Mouse (Mus musculus) bone marrow, adult 2 months (tissue): ENCODE measurements around the gene Asxl2. TPM values are rescaled to one million over a fixed set of nuclear protein-coding genes. Genes with fewer than 3 reads are reported as not detected.

Source experiments
- H3K27ac ChIP-seq: fragments of 200-500 bp; 2 replicates; pipeline ENCODE4 v1.5.1; 2012; ENCODE audit warnings: low read depth, mild to moderate bottlenecking, control low read depth, inconsistent platforms, low read length; ENCODE audit not compliant: control insufficient read depth, poor library complexity, insufficient read depth
- H3K4me1 ChIP-seq: fragments of 200-500 bp; 2 replicates; pipeline ENCODE4 v1.6.1; 2011; ENCODE audit warnings: low read length; ENCODE audit not compliant: control insufficient read depth, insufficient read depth
- H3K4me3 ChIP-seq: fragments of 200-500 bp; replicated peaks from 2 replicates; pipeline ENCODE3; 2011; ENCODE audit warnings: mild to moderate bottlenecking, low read depth, low read length, control low read depth; ENCODE audit not compliant: control insufficient read depth
- CTCF ChIP-seq: fragments of 200-500 bp; IDR thresholded peaks from 2 replicates; pipeline ENCODE4 v1.5.1; 2011; ENCODE audit warnings: low read length, control low read depth; ENCODE audit not compliant: control insufficient read depth, insufficient read depth
- POLR2A ChIP-seq: fragments of 200-500 bp; IDR thresholded peaks from 2 replicates; pipeline ENCODE4 v1.6.1; 2011; ENCODE audit warnings: low read depth, mild to moderate bottlenecking, control low read depth, low read length, borderline replicate concordance; ENCODE audit not compliant: control insufficient read depth
- WGBS: fragments of 180-500 bp; shearing (Covaris S2); methylation state at CpG from one replicate; pipeline ENCODE4 v1.1.7; 2018; 5-methylcytosine and 5-hydroxymethylcytosine counted together
- polyA plus RNA-seq: library from polyadenylated mRNA; stranded (reverse); fragments of >200 nt; gene quantifications from 2 replicates; pipeline ENCODE4 v1.2.4, GENCODE M21; 2011; ENCODE audit warnings: low replicate concordance; ENCODE audit not compliant: missing spikeins, insufficient read depth, insufficient read length

The Asxl2 gene
- polyA plus RNA-seq, 1 experiment, result 19.3 TPM

DNA sequence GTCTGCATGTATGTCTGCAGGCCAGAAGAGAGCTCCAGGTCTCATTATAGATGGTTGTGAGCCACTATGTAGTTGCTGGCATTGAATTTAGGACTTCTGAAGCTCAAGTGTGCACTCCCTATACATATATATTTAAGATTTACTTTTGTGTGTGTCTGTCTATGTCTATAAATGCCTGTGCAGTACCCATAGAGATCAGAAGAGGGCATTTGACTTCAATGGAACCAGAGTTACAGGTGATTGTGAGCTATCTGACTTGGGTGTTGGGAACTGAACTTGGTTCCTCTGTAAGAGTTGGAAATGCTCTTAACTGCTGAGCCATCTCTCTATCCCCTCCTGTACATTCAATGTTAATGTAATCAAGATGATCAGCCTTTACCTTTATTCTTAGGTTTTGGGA, 4.3 kb downstream of the Asxl2 start:
- Histone ChIP-seq H3K4me1 (peaks cover 3% of the 10 kb centered on the region), H3K4me3 (no peak overlapping the region), H3K27ac (no peak overlapping the region)
- TF ChIP-seq CTCF (no peak), POLR2A (no peak)

DNA sequence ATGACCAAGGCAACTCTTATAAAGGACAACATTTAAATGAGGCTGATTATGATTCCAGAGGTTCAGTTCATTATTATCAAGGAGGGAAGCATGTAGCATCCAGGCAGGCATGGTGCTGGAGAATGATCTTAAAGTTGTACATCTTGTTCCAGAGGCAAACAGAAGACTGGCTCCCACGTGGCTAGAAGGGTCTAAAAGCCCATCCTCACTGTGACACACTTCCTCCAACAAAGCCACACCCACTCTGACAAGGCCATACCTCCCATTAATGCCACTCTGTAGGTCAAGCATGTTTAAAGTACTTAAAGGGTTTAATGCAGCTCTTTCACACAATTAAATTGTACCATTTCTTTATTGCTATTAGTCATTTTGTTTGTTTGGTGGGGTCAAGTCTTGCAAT, 7.1 kb downstream of the Asxl2 start:
- Histone ChIP-seq H3K4me1 (peaks cover 3% of the 10 kb centered on the region), H3K4me3 (no peak overlapping the region), H3K27ac (no peak overlapping the region)
- TF ChIP-seq POLR2A (no peak), CTCF (no peak)
- 10% methylated on average over 1 of the region's 1 CpGs for WGBS

DNA sequence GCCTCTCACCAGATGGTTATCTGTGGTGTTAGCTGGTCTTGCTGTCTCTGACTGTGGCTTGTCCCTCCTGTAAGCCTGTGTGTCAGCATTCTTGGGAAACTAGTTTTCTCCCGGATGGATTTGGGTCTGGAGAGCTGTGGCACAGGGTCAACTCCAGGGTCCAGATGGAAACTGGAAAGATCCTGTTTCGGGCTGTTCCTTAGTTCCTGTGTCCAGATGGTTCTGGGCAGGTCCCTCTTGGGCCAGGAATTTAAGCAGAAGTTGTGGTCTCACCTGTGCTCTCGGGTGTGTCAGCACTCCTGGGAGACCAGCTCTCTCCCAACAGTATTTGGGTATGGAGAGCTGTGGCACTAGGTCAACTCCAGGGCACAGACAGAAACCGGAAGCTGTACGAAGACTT, 9.8 kb downstream of the Asxl2 start:
- TF ChIP-seq POLR2A (no peak), CTCF (no peak)
- H3K27ac ChIP-seq, result no peak overlapping the region
- 69% methylated on average over 5 of the region's 5 CpGs for WGBS
- H3K4me1 ChIP-seq, result peaks cover 3% of the 10 kb centered on the region
- H3K4me3 ChIP-seq, result no peak overlapping the region

DNA sequence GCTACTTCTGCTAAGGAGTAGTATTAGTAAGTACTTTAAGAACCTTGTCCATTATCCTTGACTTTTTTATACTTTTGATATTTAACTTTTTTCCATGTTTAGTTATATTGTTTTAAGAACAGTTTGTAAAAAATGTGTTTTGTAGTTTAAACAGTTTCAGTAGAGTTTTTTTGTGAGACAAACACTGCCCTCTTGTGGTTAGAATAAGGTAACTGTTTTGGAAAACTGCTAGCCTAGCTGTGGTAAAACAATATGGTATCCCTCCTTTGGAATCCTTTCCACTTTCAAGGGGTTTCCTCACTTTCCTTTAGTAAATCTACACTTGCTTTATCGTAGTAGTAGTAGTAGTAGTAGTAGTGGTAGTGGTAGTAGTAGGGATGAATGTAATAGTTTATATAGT, 11.2 kb downstream of the Asxl2 start:
- TF ChIP-seq CTCF (no peak), POLR2A (no peak)
- Histone ChIP-seq H3K4me1 (peaks cover 2% of the 10 kb centered on the region), H3K27ac (no peak overlapping the region), H3K4me3 (no peak overlapping the region)
- WGBS, result 77% methylated on average over 1 of the region's 1 CpGs

DNA sequence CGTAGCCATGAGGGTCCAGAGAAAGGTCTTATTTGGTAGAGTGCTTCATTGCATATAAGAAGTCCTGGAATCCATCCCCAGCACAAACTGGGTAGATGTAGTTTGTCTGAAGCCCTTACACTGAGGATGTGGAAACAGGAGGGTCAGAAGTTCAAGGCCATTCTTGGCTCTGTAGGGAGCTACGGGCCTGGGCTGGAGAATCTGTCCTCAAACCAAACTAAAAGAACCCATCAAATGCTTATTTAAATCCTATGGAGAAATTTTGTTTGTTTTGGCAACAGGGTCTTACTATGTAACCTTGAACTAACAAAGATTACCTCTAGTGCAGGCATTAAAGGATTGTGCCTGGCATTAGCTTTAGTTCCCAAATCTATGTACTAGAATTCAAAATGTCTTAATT, 14.3 kb downstream of the Asxl2 start:
- Histone ChIP-seq H3K27ac (no peak overlapping the region), H3K4me1 (no peaks in the 10 kb centered on the region; the same call in 1 of the 2 replicates), H3K4me3 (no peak overlapping the region)
- TF ChIP-seq POLR2A, result no peak
- TF ChIP-seq CTCF, result no peak
- 81% methylated on average over 2 of the region's 2 CpGs for WGBS

DNA sequence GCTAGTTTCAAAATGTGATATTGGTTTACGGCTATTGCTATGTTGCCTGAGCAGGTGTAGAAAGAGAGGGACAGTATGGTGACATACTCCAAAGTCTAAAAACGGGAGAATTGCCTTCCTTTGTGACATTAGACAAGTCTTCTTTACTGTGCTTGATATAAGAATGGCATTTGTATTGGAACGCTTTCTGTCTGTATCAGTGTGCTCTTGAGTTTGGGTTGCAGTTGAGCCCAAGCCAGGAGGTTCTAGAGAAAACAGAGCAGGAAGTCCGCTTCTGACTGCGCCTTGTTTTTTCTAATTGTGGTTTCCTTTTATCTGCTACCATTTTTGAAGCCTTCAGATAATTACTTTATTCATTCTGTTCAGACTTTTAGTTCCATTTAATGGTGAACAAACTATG, 14.7 kb downstream of the Asxl2 start:
- no peak for TF ChIP-seq POLR2A
- TF ChIP-seq CTCF, result no peak
- no peak overlapping the region for H3K27ac ChIP-seq
- WGBS, result 12% methylated on average over 5 of the region's 5 CpGs
- H3K4me3 ChIP-seq, result no peak overlapping the region
- no peaks in the 10 kb centered on the region; the same call in 1 of the 2 replicates for H3K4me1 ChIP-seq

DNA sequence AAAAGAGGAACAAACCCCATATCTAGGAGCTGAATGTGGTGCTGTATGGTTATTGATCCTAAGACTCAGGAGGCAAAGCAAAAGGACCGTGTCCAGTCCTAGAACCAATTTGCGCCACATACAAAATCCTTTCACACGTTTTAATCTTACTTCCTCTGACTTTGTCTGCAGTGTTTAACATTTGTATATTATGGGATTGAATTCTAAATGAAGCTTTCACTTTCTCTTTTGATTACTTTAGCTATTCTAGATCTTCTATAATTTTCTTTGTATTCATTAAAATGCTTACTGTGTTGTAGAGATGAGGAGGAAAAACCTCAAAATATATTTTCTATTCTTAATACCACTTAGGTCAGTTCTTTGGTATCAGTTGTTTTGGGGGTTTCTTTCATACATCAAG, 26.9 kb downstream of the Asxl2 start:
- no peak overlapping the region for H3K4me3 ChIP-seq
- no peak overlapping the region for H3K27ac ChIP-seq
- WGBS, result 49% methylated on average over 3 of the region's 3 CpGs
- no peaks in the 10 kb centered on the region; the same call in 1 of the 2 replicates for H3K4me1 ChIP-seq
- TF ChIP-seq CTCF, result no peak
- TF ChIP-seq POLR2A, result no peak

DNA sequence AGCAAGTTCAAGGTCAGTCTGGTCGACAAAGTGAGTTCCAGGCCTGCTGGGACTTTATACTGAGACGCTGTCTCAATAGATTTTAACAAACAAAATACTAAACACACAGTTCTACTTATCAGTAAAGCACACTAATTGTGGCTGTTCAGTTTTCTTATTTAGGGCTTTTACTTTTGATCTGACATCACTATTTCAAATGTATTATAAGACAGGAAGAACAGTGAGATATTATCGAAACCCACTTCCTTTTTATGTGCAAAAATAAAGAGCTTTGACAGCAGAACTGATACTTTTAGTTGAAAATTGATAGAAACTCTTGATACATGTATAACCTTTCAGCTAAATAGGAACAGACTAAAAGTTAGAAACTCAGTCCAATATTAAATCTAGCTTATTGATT, 36.4 kb downstream of the Asxl2 start:
- Histone ChIP-seq H3K4me1 (no peaks in the 10 kb centered on the region), H3K4me3 (no peak overlapping the region), H3K27ac (no peak overlapping the region)
- no peak for TF ChIP-seq POLR2A
- no peak for TF ChIP-seq CTCF
- WGBS, result 13% methylated on average over 3 of the region's 3 CpGs

DNA sequence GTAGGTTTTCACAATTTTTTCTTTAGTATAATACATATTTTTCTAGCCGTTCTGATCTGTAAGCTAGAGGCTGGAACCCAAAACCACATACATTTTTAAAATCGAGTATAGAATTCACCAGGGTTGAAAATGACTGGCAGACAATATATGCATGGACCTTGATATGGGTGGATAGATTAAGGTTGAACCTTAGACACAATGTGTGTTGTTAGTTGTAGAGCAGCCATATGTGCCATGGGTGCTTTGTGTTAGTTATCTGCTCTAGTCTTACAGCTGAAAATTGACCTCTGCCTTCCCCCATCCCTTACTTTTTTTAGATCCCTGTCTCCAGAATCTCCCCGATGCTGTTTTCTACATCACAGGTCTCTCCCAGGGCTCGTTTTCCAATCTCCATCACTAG, 73.0 kb downstream of the Asxl2 start:
- no peak overlapping the region for H3K4me3 ChIP-seq
- no peaks in the 10 kb centered on the region for H3K4me1 ChIP-seq
- TF ChIP-seq CTCF (no peak), POLR2A (no peak)
- 84% methylated on average over 4 of the region's 4 CpGs for WGBS
- no peak overlapping the region for H3K27ac ChIP-seq
